Mouse (Mus musculus) layer of hippocampus, postnatal 14 days (tissue): ENCODE data around the gene Mpp3. TPM values are rescaled to one million over a fixed set of nuclear protein-coding genes. Genes with fewer than 3 reads are reported as not detected.
A peak's percentile ranks its signal among the peaks of the same experiment; 100 is the strongest.

Experiments used
- DNase-seq, 2 experiments: peaks; one replicate each; pipeline ENCODE4 v3.0.0; 2021 to 2022; ENCODE audit warnings: low spot score in 2 of 2, mixed read lengths in 1 of 2
- long read RNA-seq, 2 experiments: library from polyadenylated mRNA; stranded (forward); transcript quantifications; one replicate each; pipeline ENCODE4 v2.0.0; 2021
- total RNA-seq, 2 experiments: library from RNA; stranded (reverse); gene quantifications; 2 replicates each; pipeline ENCODE4 v1.2.3; 2021

The Mpp3 gene
- total RNA-seq, result 10 to 100 TPM; 87.4 to 93.8 TPM
- long read RNA-seq, experiment 1, transcript Mpp3-201 (19 exons, 2,848 nt), result major isoform, 73 of 114 reads
- long read RNA-seq, experiment 1, transcript Mpp3-202 (18 exons, 2,997 nt), result minor isoform, 11 of 114 reads
- long read RNA-seq, experiment 1, partial matches to known transcripts, result 9 of 114 reads
- long read RNA-seq, experiment 1, other reads (novel, unspliced or antisense), result 20 of 114 reads
- long read RNA-seq, experiment 2, transcript Mpp3-202 (18 exons, 2,997 nt), result minor isoform, 5 of 143 reads
- long read RNA-seq, experiment 2, transcript Mpp3-201 (19 exons, 2,848 nt), result major isoform, 88 of 143 reads
- long read RNA-seq, experiment 2, partial matches to known transcripts, result 21 of 143 reads
- long read RNA-seq, experiment 2, other reads (novel, unspliced or antisense), result 26 of 143 reads

GRCm38 (mm10) chr11:102028087-102028816 lies at the start of gene Mpp3:
TSS of gene Mpp3 (minus strand) at chr11:102028461.
- DNase-seq, result no peak

GRCm38 (mm10) chr11:102073722-102074121 lies 45.5 kb upstream of the Mpp3 start:
- no peak for DNase-seq

DNA sequence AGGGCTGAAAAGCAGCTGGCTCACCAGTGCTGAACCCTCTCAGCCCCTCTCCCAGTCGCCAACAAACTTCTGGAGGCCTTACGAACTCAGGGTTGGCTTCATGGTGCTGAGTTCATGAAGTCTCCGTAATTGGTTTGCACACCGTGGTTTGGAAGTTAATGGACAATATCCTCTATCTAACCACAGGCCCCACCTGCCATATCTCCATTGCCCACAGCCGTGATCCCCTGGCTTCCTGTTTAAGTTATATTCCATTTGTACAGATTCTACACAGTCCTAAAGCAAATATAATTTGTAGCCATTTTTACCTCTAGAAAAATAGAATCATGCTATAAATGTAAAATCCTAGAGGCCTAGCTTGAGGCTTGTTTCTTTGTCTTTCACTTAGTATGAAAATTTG lies 44.5 kb upstream of the Mpp3 start:
- DNase-seq, result no peak

DNA sequence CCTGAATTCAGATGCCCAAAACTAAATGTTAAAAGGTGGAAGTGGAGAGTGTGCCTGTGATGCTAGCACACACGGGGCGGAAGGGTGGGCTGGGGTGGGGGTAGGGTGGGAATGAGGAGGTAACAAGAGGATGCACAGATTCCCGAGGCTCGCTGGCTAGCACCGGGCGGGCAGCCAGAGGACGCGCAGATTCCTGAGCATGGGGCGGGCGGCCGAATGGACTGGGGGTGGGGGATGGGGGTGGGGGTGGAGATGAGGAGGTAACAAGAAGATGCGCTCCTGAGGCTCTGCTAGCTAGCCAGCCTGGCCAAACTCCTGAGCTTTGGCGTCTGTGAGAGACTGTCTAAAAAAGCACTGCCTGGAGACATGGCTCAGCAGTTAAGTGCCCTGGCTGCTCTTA lies 42.2 kb upstream of the Mpp3 start:
- no peak for DNase-seq

GRCm38 (mm10) chr11:102069633-102070032 lies 41.4 kb upstream of the Mpp3 start:
- peak in 1 of 2 experiments; percentile 67 for DNase-seq

DNA sequence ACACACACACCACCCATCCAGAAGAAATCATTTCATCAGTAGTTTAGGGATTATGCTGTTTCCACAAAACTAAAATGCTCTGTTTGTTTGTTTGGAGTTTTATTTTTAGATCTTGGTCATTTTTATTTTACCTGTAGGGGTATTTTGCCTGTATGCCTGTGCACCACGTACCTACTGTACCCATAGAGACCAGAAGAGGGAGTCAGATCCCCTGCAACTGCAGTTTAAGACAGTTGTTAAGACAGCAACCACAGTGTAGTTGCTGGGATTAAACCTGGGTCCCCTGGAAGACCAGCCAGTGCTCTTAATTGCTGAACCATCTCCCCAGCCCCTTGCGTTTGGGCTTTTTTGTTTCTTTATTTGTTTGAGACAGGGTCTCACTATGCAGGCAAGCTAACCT lies 40.7 kb upstream of the Mpp3 start:
- no peak for DNase-seq

DNA sequence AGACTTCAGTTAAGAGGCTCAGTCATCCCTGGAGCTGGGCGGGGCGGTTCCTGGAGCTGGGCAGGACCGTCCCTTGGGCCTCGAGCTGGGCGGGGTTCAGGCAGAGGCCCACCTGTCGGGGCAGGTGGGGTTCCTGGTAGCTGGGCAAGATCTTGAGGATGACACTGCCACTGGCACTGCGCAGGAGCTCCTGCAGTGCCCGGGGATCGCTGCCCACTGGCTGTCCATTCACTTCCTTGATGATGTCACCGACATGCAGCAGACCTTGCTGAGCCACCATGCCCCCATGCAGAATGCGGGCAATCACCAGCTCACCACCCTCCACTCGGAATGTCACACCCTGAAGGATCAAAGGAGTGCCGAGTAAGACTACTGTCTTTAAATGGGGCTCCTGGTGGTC lies 34.8 kb upstream of the Mpp3 start:
- DNase-seq, result no peak

GRCm38 (mm10) chr11:102061941-102062473 lies 33.7 kb upstream of the Mpp3 start:
- no peak for DNase-seq

DNA sequence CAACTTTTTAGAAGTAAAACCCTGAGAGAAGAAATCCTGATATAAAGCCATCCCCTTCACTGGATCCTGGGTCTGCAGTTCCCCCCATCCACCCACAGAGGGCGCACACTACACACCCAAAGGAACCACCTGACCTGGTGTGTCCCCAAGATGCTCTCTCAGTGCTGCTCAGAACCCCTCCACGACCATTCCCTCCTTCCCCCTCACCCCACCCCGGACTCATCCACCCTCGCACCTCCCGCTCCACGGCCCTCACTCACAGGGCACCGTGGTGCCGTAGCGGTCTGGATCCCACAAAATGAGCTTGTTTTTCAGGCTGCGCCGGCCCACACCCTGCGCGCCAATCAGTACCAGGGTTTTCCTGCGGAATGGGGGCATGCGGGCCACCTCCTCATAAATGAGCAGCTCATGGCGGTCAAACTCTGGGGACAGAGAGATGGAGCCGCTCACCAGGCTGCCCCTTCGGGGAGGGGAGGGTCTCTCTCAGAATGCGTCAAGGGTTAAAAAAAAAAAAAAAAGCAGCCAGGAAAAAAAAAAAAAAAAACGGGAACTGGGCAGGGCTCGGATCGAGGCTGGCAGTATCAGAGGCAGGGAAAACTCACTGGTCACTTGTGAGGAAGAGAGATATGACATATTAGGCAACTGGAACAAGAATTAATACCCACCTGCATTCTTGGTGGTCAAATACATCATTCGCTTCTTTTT lies 33.1 kb upstream of the Mpp3 start:
- DNase-seq, result peak; percentile 81 to 89

DNA sequence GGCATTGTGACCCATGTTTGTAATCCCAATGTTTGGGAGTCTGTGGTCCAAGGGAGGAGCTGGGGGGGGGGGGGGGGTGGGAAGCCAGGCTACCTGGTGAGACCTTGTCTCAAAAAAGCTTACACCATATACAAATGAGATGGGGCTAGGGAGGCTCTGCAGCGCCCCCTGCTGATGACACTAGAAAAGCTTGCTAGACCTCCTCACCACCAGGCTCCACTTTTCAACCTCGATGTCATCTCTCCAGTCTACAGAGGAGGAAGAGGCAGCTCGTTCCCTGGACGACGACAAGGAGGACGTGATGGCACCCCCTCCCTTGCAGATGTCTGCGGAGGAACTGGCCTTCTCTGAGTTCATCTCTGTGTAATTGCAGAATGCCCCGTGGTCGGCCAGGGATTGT lies 25.6 kb upstream of the Mpp3 start:
- peak in 1 of 2 experiments; percentile 44 for DNase-seq

DNA sequence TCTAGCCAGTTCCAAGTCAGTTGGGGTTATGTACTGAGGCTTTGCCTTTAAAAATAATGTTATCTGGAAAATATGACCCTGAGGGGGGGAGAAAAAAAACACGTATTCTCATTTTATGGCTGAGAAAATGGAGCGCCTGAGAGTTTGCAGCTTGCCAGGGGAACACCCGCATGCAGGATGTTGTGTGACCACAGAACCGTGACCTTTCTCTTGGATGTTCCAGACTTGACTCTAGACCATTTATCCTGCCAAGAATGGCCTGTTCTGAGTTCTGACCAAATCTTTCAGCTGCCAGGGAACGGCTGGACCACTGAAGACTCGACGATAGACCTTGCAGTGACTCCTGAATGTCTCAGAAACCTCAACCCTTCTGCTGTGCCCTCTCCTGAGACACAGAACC lies 24.9 kb upstream of the Mpp3 start:
- no peak for DNase-seq

DNA sequence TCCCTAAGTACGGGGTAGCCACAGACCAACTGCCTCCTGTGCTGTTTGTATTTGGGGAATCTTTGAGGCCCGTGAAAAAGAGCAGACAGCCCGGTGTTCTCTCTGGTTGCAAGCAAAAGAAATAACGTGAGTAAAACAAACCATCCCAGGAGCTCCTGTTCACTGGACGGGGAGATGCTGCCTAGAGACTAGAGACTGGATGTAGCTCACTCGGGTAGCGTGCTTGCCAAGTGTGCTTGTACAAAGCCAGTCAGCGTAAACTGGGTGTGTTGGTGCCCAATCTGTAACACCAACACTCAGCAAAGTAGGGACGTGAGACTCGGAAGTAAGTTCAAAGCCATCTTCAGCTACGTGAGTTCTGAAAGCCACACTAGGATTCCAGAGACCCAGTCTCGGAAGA lies 24.4 kb upstream of the Mpp3 start:
- DNase-seq, result no peak

DNA sequence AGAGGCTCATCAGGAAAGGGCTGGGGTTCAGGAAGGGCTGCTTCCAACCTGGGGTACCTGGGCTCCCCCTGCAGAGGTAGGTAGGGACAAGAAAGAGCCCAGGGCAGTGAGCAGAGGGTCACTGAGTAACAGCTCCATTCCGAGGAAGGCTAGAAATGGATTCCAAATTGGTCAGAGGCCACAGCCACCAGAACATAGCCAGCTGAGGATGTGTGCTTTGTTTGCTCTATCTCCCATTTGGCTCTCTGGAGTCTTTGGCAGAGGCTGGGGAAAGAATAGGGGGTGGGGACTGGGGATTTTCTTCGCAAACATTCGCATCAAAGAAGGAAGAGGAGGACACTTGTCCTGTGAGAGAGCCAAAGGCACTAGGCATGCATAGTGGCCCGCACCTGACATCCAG lies 23.7 kb upstream of the Mpp3 start:
- DNase-seq, result no peak

DNA sequence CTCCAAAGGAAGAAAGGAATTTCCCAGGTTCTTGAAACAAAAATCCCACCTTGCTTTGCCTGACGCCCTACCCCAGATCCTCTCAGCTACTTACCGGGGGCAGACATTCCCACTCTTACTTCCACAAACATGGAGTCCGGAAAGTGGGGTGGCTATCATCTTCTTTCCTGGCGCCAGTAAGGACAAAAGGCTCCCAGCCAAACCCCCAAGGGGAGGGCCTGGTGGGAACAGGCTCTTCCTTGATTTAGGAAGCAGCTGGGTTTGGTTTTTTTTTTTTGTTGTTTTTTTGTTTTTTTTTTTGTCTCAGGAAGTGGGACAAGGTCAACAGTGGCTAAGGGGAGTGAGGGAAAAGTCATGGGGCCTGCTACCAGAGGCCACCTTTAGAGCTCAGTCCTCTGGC lies 23.3 kb upstream of the Mpp3 start:
- no peak for DNase-seq

DNA sequence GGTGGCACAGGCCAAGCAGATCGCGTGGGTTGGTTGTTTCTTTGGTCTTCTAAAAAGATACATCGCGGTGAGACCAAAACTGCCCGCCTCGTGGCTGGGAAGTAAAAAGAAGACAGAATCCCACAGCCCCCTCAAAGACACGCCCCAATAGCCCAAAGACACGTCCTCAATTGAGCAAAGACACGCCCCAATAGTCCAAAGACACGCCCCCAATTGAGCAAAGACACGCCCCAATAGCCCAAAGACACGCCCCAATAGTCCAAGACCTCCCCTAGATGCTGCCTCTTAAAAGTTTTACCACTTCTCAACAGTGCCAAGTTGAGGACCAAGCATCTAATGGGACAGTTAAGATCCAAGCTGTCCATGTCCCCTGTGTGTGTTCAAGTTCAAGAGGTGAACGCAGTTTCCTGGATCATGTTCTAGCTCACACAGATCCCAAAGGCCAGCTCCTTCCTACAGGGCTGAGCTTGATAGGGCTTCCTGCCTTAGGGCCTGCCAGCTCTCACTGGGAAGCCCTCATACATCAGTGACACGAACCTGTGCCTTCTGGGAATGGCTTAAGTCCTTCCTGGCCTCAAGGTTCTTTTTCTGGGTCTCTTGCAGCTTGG lies 21.7 kb upstream of the Mpp3 start:
- no peak for DNase-seq

- DNase-seq, result no peak
Observed at GRCm38 (mm10) chr11:102046607-102047006, 18.3 kb upstream of the Mpp3 start.

- DNase-seq, result no peak
Observed at GRCm38 (mm10) chr11:102044691-102045212, 16.5 kb upstream of the Mpp3 start.

DNA sequence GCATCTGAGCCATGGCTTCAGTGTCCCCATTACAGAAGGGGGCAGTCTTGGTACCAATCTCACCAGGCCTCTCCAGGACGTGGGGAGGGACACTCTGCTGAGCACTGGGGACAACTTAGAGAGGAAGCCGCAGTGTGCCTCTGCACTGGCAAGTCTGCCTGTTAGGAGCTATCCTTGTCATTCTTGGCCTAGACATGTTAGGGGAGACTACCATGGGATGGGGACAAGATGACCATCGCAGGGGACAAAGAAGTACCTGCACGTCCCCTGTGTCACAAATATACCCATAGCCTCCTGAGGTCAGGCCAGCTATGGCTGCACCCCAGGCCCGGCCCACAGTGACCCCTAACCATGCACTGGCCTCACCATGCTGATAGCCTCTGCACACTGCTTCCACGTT lies 15.1 kb upstream of the Mpp3 start:
- no peak for DNase-seq

GRCm38 (mm10) chr11:102042971-102043370 lies 14.7 kb upstream of the Mpp3 start:
- no peak for DNase-seq

DNA sequence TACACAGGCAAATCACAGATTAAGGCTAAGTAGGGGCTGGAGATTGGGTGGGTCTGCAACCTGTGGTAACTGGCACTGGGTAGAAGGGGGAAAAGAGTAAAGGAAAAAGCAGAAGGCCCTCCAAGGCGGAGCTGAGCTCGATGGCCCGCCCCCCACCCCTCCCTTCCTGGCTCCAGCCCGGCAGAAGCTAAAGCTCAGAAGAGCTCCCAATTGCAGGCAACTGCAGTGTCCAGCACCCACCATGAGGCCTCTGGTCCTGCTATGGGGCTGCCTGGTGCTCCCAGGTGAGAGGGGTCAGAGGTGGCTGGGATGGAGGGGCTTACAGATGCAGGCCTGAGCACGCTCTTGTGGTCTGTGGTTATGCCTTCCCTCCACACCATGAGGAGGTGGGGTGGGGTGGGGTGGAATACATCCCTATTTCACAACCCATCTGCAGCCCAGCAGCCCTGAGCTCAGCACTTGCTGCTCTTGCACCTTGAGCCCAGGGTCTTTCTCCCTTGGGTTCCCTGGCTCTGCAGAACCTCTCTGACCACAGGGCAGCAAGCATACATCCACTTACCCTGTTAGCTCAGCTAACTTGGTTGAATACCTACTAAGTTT lies 13.2 kb upstream of the Mpp3 start, which contains the start of gene Cd300lg:
TSS of gene Cd300lg (plus strand) at position 160 of the 600 bp plus-strand sequence.
- no peak for DNase-seq

DNA sequence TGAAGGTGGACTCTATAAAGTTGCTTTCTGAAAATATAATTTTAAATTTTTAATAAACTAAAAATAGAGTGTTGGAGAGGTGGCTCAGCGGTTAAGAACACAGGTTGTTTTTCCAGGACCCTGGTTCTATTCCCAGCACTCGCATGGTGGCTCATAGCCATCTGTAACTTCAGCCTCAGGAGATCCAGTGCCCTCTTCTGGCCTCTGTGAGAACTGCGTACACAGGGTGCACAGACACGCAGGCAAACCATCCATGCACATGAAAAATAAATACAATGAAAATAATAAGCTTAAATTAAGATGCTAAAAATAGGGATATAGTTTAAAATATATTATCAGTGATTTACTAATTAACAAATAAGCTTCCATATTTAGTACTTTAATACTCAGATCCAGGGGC lies 12.4 kb upstream of the Mpp3 start:
- DNase-seq, result no peak
